Mouse (Mus musculus) erythroblast, embryonic 14.5 days (primary cell): ENCODE measurements around the gene Nckap5. TPM values are rescaled to one million over a fixed set of nuclear protein-coding genes. Genes with fewer than 3 reads are reported as not detected.

ENCODE experiments used
- H3K27me3 ChIP-seq: 2 replicates; pipeline ENCODE4 v1.6.1; 2012; ENCODE audit warnings: inconsistent platforms; ENCODE audit not compliant: control insufficient read depth
- H3K36me3 ChIP-seq: 2 replicates; pipeline ENCODE4 v1.6.1; 2012; ENCODE audit warnings: mild to moderate bottlenecking, inconsistent platforms; ENCODE audit not compliant: control insufficient read depth
- H3K4me1 ChIP-seq: 2 replicates; pipeline ENCODE4 v1.6.1; 2012; ENCODE audit warnings: inconsistent platforms; ENCODE audit not compliant: control insufficient read depth
- H3K4me3 ChIP-seq: replicated peaks from 2 replicates; pipeline ENCODE3; 2012; ENCODE audit warnings: moderate library complexity, mild to moderate bottlenecking, inconsistent platforms
- H3K9me3 ChIP-seq: 2 replicates; pipeline ENCODE4 v1.6.1; 2012; ENCODE audit warnings: low read length, inconsistent platforms, mixed read lengths; ENCODE audit not compliant: control insufficient read depth
- GATA1 ChIP-seq: IDR thresholded peaks from 2 replicates; pipeline ENCODE4 v1.6.1; 2012; ENCODE audit warnings: low read length, inconsistent platforms, mixed read lengths
- TAL1 ChIP-seq: IDR thresholded peaks from 3 replicates; pipeline ENCODE4 v1.6.1; 2012; ENCODE audit warnings: low read length, inconsistent platforms, mixed read lengths
- polyA plus RNA-seq: library from polyadenylated mRNA; stranded (reverse); fragments of >175 nt; gene quantifications from 2 replicates; pipeline ENCODE4 v1.2.3, GENCODE M21; 2012

The Nckap5 gene
- polyA plus RNA-seq, 1 experiment, result not detected

GRCm38 (mm10) chr1:126832885-126833284, 2.3 kb upstream of the Nckap5 start:
- H3K36me3 ChIP-seq, result no peaks in the 10 kb centered on the region
- H3K4me3 ChIP-seq, result no peak overlapping the region
- H3K27me3 ChIP-seq, result peaks cover 29% of the 10 kb centered on the region
- no peaks in the 10 kb centered on the region; the same call in 1 of the 2 replicates for H3K4me1 ChIP-seq
- TF ChIP-seq GATA1 (no peak), TAL1 (no peak)
- H3K9me3 ChIP-seq, result no peaks in the 10 kb centered on the region

- Histone ChIP-seq H3K36me3 (no peaks in the 10 kb centered on the region), H3K4me1 (peaks cover 6% of the 10 kb centered on the region), H3K4me3 (no peak overlapping the region), H3K27me3 (peaks cover 29% of the 10 kb centered on the region), H3K9me3 (no peaks in the 10 kb centered on the region)
- TF ChIP-seq GATA1 (no peak), TAL1 (no peak)
Observed at GRCm38 (mm10) chr1:126829031-126829430, 1.6 kb downstream of the Nckap5 start.

GRCm38 (mm10) chr1:126824841-126825240, 5.8 kb downstream of the Nckap5 start:
- H3K36me3 ChIP-seq, result no peaks in the 10 kb centered on the region
- peaks cover 6% of the 10 kb centered on the region for H3K4me1 ChIP-seq
- no peaks in the 10 kb centered on the region for H3K9me3 ChIP-seq
- H3K27me3 ChIP-seq, result peaks cover 11% of the 10 kb centered on the region
- no peak overlapping the region for H3K4me3 ChIP-seq
- TF ChIP-seq GATA1 (no peak), TAL1 (no peak)

- Histone ChIP-seq H3K4me1 (peaks cover 6% of the 10 kb centered on the region), H3K36me3 (no peaks in the 10 kb centered on the region), H3K4me3 (no peak overlapping the region), H3K27me3 (no peaks in the 10 kb centered on the region), H3K9me3 (no peaks in the 10 kb centered on the region)
- no peak for TF ChIP-seq TAL1
- no peak for TF ChIP-seq GATA1
Observed at GRCm38 (mm10) chr1:126822246-126822645, 8.4 kb downstream of the Nckap5 start.

- no peaks in the 10 kb centered on the region for H3K27me3 ChIP-seq
- H3K9me3 ChIP-seq, result 0 out of 2 replicates have a peak, but pooled peaks cover 2% of the 10 kb centered on the region
- H3K4me1 ChIP-seq, result no peaks in the 10 kb centered on the region
- H3K4me3 ChIP-seq, result no peak overlapping the region
- no peak for TF ChIP-seq GATA1
- no peak for TF ChIP-seq TAL1
- H3K36me3 ChIP-seq, result no peaks in the 10 kb centered on the region
Observed at GRCm38 (mm10) chr1:126817381-126818034, 13.1 kb downstream of the Nckap5 start.

GRCm38 (mm10) chr1:126806994-126807611, 23.5 kb downstream of the Nckap5 start:
- Histone ChIP-seq H3K4me3 (no peak overlapping the region), H3K36me3 (no peaks in the 10 kb centered on the region), H3K27me3 (no peaks in the 10 kb centered on the region), H3K4me1 (no peaks in the 10 kb centered on the region), H3K9me3 (peaks cover 3% of the 10 kb centered on the region)
- TF ChIP-seq TAL1, result no peak
- TF ChIP-seq GATA1, result no peak

GRCm38 (mm10) chr1:126806548-126806947, 24.1 kb downstream of the Nckap5 start:
- Histone ChIP-seq H3K4me3 (no peak overlapping the region), H3K27me3 (no peaks in the 10 kb centered on the region), H3K9me3 (peaks cover 3% of the 10 kb centered on the region), H3K4me1 (no peaks in the 10 kb centered on the region), H3K36me3 (no peaks in the 10 kb centered on the region)
- no peak for TF ChIP-seq GATA1
- no peak for TF ChIP-seq TAL1

GRCm38 (mm10) chr1:126802405-126802804, 28.2 kb downstream of the Nckap5 start:
- no peak for TF ChIP-seq TAL1
- TF ChIP-seq GATA1, result no peak
- H3K27me3 ChIP-seq, result no peaks in the 10 kb centered on the region
- H3K36me3 ChIP-seq, result no peaks in the 10 kb centered on the region
- H3K9me3 ChIP-seq, result no peaks in the 10 kb centered on the region
- no peak overlapping the region for H3K4me3 ChIP-seq
- H3K4me1 ChIP-seq, result no peaks in the 10 kb centered on the region

GRCm38 (mm10) chr1:126801706-126802105, 28.9 kb downstream of the Nckap5 start:
- Histone ChIP-seq H3K4me3 (no peak overlapping the region), H3K27me3 (no peaks in the 10 kb centered on the region), H3K4me1 (no peaks in the 10 kb centered on the region), H3K9me3 (no peaks in the 10 kb centered on the region), H3K36me3 (no peaks in the 10 kb centered on the region)
- TF ChIP-seq TAL1, result no peak
- TF ChIP-seq GATA1, result no peak
